Mouse (Mus musculus) cerebellum, adult (tissue): ENCODE results near the gene Zfp541.

ENCODE experiments used
- ATAC-seq: cut with Nextera tagmentation; 2 replicates; pipeline ENCODE4 v1.9.2; 2017; ENCODE audit warnings: mild to moderate bottlenecking, moderate library complexity, mixed read lengths; ENCODE audit not compliant: insufficient number of reproducible peaks, low FRiP score, low TSS enrichment

The Zfp541 gene

DNA sequence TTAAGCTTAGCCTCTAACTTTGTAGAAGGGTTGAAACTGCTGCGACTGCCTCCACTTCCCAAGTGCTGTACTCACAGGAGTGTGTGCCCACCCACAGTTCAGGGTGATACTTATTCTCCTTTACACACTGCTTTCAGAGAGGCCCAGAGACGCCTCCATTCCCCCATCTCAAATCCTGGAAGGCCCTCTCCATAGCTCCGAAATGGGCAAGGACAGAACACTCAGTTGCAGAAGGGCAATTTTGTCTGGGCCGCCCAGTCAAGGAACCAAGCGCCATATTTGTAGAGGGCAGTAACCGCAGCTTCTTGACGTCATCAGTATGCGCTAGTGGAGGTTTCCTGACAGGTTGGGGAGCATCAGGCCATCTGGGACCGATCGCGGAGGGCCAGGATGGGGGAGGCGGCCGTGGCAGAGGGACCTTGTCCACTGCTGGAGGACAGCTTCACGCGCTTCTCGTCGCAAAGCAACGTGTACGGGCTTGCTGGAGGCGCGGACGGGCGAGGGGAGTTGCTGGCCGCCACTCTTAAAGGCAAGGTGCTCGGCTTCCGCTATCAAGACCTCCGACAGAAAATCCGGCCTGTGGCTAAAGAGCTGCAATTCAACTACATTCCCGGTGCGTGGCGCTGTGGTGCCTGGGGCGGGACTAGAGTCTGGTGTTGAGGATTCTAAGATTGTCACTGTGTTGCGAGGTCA lies 58.1 kb downstream of the Zfp541 start, which contains the start of gene Kptn:
TSS of gene Kptn (plus strand) at position 327 of the 693 bp plus-strand sequence.
- peak; percentile 72 for ATAC-seq

DNA sequence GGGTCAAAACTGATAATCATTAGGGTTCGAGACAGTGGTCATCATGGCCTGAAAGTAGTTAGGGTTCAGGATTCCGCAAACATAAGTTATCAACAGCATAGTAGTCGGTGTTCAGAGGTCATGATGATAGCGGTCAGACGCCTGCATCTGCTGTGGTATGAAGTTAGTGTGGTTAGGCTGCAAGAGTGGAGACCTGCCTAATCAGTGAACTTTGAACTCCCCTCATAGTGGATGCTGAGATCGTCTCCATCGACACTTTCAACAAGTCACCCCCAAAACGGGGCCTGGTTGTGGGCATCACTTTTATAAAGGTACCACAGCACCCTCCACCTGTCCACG lies 58.6 kb downstream of the Zfp541 start:
- peak; percentile 15; the same call in 1 of the 2 replicates for ATAC-seq

DNA sequence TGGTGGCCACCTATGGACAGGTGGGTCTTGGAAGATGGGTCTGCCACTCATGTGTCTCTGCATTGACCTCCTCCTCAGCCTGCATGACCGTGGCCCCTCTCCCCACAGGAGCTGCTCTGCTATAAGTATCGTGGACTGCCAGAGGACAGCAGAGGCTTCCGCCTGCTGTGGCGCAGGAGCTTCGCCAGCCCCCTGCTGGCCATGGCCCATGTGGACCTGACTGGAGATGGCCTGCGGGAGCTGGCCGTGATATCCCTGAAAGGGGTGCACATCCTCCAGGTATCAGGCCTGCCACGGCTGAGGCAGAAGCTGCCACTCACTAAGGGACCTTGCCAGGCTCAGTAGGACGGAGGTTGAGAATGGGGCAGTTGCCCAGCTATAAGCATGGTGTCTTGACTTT lies 64.2 kb downstream of the Zfp541 start:
- no peak for ATAC-seq

DNA sequence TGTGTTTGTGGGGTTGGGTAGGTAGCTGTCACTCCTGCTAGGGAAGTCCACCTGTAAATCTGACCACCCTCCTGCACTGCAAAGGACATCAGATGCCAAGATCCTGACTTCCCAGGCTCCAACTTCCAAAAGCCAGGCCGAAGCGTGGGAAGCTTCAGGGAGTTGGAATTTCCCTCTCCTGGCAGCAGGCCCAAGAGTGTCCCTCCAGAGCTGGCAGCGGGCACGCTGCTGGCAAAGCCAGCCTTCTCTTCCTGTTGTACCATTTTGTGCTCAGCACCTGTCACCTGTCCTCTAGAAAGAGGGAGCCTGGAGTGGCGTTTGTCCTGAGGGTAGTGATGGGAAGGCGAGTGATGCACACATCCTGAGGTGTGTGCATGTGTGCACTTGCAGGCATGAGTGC lies 66.7 kb downstream of the Zfp541 start:
- ATAC-seq = peak; percentile 41; the same call in 1 of the 2 replicates

DNA sequence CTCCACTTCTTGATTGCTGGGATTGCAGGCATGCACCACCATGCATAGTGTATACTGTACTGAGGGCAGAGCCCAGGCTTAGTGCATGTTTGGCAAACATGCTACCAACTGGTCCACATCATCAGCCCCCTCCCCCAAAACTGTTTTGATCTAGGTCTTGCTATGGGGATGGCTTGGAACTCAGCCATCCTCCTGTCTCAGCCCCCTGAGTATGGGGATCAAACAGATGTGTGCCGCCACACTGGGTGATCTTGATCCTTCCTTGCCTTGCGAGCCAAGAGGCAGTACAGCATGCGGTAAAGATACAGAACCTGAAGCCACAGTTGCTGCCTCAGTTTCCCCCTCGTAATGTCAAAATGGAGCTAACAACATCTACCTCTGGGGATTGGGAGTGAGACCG lies 67.3 kb downstream of the Zfp541 start:
- ATAC-seq = no peak

DNA sequence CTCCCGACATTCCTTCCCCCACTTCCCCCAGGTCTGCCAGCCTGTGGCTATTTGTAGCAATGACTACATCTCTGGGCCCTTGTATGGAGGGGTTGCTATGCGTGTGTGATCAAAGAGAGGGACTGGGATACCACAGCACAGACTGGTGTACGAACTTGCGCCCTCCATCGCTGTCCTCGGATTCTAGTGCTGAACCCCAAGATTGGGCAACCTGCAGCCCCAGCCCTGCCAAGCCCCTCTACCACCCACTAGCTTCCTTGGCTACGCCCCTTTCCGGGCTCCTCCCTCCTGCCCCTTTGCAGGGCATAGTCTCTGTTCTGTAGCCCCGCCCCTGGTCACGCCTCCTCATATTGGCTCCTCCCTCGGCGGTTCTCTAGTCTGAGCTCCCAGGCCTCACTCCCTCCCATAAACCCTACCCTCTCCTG lies 67.8 kb downstream of the Zfp541 start, which contains the start of gene Slc8a2:
TSS of gene Slc8a2 (plus strand) at position 406 of the 425 bp plus-strand sequence.
- peak; percentile 73 for ATAC-seq

DNA sequence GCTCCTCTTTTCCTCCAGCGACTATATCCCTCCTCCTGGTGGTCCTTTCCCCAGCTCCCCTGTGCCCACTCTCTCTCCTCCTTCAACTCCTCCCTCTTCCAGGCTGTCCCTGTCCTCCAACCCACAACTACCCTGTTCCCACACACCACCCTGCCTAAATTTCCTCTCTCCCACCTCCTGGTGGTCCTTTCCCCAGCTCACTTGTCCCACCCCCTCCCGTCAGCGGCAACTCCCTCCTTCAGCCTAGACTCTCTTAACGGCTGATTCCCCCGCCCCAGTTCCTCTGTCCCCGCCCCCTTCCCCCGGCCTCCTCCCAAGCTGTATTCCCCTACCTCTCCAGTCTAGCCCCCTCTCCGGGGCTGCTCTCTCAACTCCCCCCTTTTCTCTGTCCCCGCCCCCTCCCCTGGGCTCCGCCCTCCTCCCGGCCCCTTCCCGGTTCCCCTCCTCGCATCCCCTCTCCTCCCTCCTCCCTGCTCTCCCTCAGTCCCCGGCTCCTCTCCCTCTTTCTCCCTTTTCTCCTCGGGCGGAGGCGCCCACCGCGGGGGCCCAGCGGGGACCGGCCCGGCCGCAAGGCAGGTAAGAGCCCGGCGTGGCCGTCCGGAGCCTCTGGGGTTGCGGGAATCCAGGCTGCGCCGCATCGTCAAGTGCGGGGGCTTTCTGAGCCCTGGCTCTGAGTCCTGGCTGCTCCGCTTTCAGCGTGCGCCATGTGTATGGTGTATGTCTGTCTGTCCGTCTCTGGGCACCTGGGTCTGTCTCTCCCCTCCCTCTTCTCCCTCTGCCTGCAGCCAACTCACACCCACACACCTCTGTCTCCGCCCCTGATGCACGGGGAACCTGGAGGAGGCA lies 68.5 kb downstream of the Zfp541 start:
- ATAC-seq = no peak

DNA sequence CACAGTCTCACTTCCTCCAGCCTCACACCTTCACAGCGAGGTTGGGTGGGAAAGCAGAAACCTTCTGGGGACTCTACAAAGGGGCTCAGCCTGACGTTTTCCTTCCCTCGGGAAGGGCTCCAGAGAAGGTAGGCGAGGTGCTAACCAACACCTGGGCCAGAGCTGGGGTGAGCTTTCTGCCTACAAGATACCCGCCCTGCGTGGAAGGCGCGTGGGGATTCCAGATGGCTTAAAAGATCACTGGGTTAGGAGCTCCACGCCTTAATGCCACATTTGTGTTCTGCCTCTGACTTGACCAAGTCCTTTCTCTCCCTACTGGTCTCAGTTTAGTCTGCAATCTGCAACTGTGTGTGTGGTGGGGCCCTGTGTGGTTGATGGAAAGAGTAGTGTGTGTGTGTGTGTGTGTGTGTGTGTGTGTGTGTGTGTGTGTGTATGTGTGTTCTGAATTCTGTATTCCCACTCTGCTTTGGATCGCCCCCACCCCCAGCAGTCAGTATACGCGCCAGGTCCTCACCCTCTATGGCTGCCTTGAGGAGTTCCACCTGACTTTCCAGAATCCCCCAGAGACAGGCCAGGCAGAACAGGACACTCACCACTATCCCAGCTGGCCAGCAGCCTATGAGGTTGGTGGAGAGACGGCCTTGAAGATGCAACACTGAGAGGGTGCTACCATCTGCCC lies 69.5 kb downstream of the Zfp541 start:
- ATAC-seq = no peak

DNA sequence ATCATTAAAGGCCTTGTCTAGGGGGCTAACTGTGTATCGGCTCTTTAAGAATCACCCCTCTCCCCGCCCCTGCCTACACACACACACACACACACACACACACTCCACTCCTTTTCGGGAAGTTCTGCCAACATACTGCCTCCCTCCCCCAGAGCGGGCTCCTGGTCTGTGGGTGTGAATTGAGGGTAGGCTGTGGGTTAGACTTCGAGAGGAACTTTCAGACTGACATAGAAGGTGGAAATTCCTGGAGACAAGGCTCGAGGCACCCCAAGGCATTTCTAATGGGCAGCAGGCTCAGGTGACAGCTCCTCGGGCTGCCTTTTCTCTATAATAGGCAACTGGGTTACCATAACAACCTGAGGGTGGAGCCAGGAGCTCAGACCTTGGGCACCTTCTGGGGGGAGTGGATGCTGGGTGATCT lies 70.6 kb downstream of the Zfp541 start:
- ATAC-seq = no peak

DNA sequence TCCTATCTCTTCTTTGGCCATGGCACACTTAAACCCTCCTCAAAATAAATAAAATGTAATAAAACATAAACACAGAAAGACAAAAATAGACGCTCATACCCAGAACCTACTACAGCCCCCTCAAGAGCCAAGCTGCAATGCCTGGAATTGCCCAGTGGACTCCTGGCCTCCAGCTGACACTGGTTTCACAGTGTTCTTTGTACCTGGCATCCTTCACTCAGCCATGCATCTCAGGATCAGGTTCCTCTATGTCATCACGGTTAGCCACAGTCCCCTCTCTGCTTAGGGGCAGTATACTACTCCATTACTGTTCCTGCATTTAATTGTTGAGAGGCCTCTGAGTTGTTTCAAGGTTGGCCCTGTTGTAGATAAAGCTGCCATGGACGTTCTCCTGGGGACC lies 71.3 kb downstream of the Zfp541 start:
- no peak for ATAC-seq

DNA sequence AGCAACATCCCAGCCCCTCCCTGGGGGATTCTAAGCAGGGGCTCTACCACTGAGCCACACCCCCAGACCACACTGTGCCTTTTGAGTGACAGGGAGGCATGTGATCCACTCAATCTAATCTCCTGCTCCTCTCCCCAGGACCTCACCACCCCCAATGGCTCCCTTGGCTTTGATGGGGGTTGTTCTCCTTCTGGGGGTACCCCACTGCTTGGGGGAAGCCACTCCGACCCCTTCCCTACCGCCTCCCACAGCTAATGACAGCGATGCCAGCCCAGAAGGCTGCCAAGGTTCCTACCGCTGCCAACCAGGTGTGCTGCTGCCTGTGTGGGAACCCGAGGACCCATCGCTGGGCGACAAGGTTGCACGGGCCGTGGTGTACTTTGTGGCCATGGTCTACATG lies 72.1 kb downstream of the Zfp541 start:
- ATAC-seq = no peak

DNA sequence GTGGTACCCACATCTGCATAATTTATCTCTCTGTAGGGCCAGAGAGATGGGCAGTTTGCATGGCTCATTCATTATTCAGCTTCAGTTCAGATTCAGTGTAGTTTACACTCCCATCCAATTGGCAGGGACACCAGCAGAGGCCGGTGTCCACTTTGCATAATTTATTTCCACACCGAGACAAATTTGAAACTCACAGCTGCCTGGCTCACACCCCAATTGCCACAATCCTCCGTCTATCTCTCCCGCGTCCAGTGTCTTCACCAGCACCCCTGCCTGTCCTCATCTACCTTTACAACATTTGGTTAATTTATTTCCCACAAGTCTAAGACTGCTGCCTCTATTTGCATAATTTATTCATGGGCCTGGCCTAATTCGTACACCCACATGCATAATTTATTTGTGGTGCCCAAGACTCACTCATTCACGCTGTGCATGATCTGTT lies 73.4 kb downstream of the Zfp541 start:
- ATAC-seq = no peak
